Mouse (Mus musculus): ENCODE measurements around the gene Slc8a2. TPM values are rescaled to one million over a fixed set of nuclear protein-coding genes. Genes with fewer than 3 reads are reported as not detected.

Gene Slc8a2
- 115 TPM for polyA plus RNA-seq (2015; fragmentation: Illumina TruSeq; extraction: RNeasy Lipid Tissue Mini Kit (QIAGEN cat#74804); ENCODE audit: low read depth, low replicate concordance)

DNA sequence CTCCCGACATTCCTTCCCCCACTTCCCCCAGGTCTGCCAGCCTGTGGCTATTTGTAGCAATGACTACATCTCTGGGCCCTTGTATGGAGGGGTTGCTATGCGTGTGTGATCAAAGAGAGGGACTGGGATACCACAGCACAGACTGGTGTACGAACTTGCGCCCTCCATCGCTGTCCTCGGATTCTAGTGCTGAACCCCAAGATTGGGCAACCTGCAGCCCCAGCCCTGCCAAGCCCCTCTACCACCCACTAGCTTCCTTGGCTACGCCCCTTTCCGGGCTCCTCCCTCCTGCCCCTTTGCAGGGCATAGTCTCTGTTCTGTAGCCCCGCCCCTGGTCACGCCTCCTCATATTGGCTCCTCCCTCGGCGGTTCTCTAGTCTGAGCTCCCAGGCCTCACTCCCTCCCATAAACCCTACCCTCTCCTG, at the start of gene Slc8a2:
TSS of gene Slc8a2 (plus strand) at position 406 of the 425 bp plus-strand sequence.

DNA sequence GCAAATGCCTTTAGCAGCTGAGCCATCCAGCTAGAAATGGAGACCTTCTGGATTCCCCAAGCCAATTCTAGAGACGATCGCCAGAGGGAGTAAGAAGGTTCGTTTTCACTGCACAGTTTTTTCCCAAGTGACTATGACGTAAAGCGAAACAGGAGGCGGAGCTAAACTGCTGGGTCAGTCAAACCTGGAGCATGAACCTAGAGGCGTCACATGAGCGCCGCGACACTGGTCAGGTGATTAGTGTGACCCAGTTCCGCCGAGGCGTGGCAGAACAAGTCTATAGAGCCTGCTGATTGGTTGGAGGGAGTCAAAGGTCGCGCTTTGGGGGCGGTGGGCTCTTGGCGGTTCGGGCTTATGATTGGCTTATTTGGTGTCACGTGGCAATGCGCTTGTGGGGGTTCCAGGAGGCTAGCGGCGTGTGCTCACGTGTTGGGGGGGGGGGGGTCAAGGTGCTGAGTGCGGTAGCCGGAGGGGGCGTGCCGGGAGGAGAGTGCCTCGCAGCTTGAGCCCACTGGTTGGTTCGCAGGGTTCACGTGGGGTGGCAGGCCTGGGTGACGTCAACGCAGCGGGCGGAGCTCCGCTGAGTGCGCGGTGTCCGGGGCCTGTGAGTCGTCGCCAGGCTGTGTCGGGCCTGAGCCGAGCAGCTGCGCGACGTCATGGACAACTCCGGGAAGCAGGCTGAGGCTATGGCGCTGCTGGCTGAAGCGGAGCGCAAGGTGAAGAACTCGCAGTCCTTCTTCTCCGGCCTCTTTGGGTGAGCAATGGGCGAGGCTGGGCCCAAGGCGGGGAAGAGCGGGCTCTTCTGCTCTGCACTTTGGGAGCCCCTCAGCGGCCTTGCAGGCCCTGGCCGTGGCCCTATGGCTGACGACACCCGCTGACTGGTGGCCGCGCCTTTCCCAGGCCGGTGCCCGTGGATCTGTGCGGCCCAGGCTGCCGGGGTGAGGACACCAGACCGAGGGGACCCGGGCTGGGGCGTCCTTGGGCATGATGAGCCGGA, 31.3 kb upstream of the Slc8a2 start, which contains the start of gene Napa:
TSS of gene Napa (plus strand) at position 438 of the 997 bp plus-strand sequence.

DNA sequence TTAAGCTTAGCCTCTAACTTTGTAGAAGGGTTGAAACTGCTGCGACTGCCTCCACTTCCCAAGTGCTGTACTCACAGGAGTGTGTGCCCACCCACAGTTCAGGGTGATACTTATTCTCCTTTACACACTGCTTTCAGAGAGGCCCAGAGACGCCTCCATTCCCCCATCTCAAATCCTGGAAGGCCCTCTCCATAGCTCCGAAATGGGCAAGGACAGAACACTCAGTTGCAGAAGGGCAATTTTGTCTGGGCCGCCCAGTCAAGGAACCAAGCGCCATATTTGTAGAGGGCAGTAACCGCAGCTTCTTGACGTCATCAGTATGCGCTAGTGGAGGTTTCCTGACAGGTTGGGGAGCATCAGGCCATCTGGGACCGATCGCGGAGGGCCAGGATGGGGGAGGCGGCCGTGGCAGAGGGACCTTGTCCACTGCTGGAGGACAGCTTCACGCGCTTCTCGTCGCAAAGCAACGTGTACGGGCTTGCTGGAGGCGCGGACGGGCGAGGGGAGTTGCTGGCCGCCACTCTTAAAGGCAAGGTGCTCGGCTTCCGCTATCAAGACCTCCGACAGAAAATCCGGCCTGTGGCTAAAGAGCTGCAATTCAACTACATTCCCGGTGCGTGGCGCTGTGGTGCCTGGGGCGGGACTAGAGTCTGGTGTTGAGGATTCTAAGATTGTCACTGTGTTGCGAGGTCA, 9.9 kb upstream of the Slc8a2 start, which contains the start of gene Kptn:
TSS of gene Kptn (plus strand) at position 327 of the 693 bp plus-strand sequence.

DNA sequence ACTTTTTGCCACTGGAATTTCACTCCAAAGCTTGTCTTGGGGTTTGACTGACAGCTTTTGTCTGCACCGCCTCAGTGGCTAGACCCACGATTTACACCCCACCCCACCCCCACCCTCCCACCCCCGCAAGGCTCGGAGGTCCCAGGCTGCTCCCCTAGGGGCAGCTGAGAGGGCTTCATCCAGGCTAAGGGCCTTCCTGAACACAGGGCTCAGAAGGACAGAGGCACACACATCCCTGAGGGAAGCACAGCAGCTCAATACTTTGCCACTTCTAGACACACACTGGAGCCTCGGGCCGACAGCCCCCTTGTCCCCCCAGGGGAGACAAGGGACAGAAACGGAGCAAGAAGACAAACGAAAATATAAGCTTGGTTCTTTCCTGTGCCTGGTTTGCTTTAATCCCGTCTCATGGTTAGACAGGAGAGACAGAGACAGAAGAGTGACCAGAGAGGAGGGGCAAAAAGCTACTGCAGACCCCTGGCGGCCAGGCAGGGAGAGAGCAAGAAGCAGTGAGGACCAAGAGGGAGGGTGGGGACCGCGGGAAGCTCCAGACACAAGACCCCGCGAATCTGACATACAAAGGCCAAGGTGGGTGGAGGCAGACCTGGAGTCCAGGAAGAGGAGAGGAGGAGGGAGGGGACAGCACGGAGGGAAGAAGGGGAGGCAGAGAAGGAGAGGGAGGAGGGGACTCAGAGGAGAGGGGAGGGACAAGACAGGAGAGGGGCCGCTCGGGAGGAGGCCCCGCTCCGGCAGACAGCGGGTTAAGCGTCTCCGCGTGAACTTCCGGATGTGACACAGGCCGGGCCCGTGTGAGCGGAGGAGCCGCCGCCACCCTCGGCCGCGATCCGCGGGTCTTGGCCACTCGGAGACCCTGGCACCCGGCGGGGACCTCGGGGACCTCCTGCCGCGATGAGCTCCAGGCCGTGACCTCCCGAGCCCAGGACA, 45.2 kb downstream of the Slc8a2 start, which contains the start of gene Meis3:
TSS of gene Meis3 (plus strand) at position 494 of the 945 bp plus-strand sequence.

Other genes starting within 250 kb of the Slc8a2 start
- not detected for gene Crx, start 249.9 kb upstream of the Slc8a2 start, polyA plus RNA-seq (2015; fragmentation: Illumina TruSeq; extraction: RNeasy Lipid Tissue Mini Kit (QIAGEN cat#74804); ENCODE audit: low read depth, low replicate concordance)
- gene Crxos, start 247.2 kb upstream of the Slc8a2 start, polyA plus RNA-seq (2015; fragmentation: Illumina TruSeq; extraction: RNeasy Lipid Tissue Mini Kit (QIAGEN cat#74804); ENCODE audit: low read depth, low replicate concordance) = not detected
- gene Selenow, start 207.4 kb upstream of the Slc8a2 start, polyA plus RNA-seq (2015; fragmentation: Illumina TruSeq; extraction: RNeasy Lipid Tissue Mini Kit (QIAGEN cat#74804); ENCODE audit: low read depth, low replicate concordance) = 2,025 TPM
- gene Nop53, start 183.8 kb upstream of the Slc8a2 start, polyA plus RNA-seq (2015; fragmentation: Illumina TruSeq; extraction: RNeasy Lipid Tissue Mini Kit (QIAGEN cat#74804); ENCODE audit: low read depth, low replicate concordance) = 116 TPM
- 4.2 TPM for gene Ehd2, start 162.3 kb upstream of the Slc8a2 start, polyA plus RNA-seq (2015; fragmentation: Illumina TruSeq; extraction: RNeasy Lipid Tissue Mini Kit (QIAGEN cat#74804); ENCODE audit: low read depth, low replicate concordance)
- 7.0 TPM for gene Bicra, start 81.9 kb upstream of the Slc8a2 start, polyA plus RNA-seq (2015; fragmentation: Illumina TruSeq; extraction: RNeasy Lipid Tissue Mini Kit (QIAGEN cat#74804); ENCODE audit: low read depth, low replicate concordance)
- 0.37 TPM for gene Zfp541, start 68.0 kb upstream of the Slc8a2 start, polyA plus RNA-seq (2015; fragmentation: Illumina TruSeq; extraction: RNeasy Lipid Tissue Mini Kit (QIAGEN cat#74804); ENCODE audit: low read depth, low replicate concordance)
- gene Napa, start 31.4 kb upstream of the Slc8a2 start, polyA plus RNA-seq (2015; fragmentation: Illumina TruSeq; extraction: RNeasy Lipid Tissue Mini Kit (QIAGEN cat#74804); ENCODE audit: low read depth, low replicate concordance) = 270 TPM
- gene Kptn, start 9.9 kb upstream of the Slc8a2 start, polyA plus RNA-seq (2015; fragmentation: Illumina TruSeq; extraction: RNeasy Lipid Tissue Mini Kit (QIAGEN cat#74804); ENCODE audit: low read depth, low replicate concordance) = 35.9 TPM
- gene Meis3, start 45.3 kb downstream of the Slc8a2 start, polyA plus RNA-seq (2015; fragmentation: Illumina TruSeq; extraction: RNeasy Lipid Tissue Mini Kit (QIAGEN cat#74804); ENCODE audit: low read depth, low replicate concordance) = 45.1 TPM
- gene Dhx34, start 92.2 kb downstream of the Slc8a2 start, polyA plus RNA-seq (2015; fragmentation: Illumina TruSeq; extraction: RNeasy Lipid Tissue Mini Kit (QIAGEN cat#74804); ENCODE audit: low read depth, low replicate concordance) = 5.7 TPM
- 0.58 TPM for gene C5ar2, start 114.3 kb downstream of the Slc8a2 start, polyA plus RNA-seq (2015; fragmentation: Illumina TruSeq; extraction: RNeasy Lipid Tissue Mini Kit (QIAGEN cat#74804); ENCODE audit: low read depth, low replicate concordance)
- gene C5ar1, start 129.7 kb downstream of the Slc8a2 start, polyA plus RNA-seq (2015; fragmentation: Illumina TruSeq; extraction: RNeasy Lipid Tissue Mini Kit (QIAGEN cat#74804); ENCODE audit: low read depth, low replicate concordance) = 0.92 TPM
- gene Inafm1, start 143.8 kb downstream of the Slc8a2 start, polyA plus RNA-seq (2015; fragmentation: Illumina TruSeq; extraction: RNeasy Lipid Tissue Mini Kit (QIAGEN cat#74804); ENCODE audit: low read depth, low replicate concordance) = 30.5 TPM
- 73.0 TPM for gene Ccdc9, start 157.0 kb downstream of the Slc8a2 start, polyA plus RNA-seq (2015; fragmentation: Illumina TruSeq; extraction: RNeasy Lipid Tissue Mini Kit (QIAGEN cat#74804); ENCODE audit: low read depth, low replicate concordance)
- gene Bbc3, start 178.6 kb downstream of the Slc8a2 start, polyA plus RNA-seq (2015; fragmentation: Illumina TruSeq; extraction: RNeasy Lipid Tissue Mini Kit (QIAGEN cat#74804); ENCODE audit: low read depth, low replicate concordance) = 4.6 TPM

All from brain, adult 10 weeks (tissue).